Mouse (Mus musculus) lung, postnatal 0 days (tissue): Measurements from ENCODE around the gene 4930432M17Rik.

Experiments
- CTCF ChIP-seq: IDR thresholded peaks from 2 replicates; pipeline ENCODE4 v1.5.1; 2016; ENCODE audit warnings: antibody characterized with exemption, mild to moderate bottlenecking
- EP300 ChIP-seq: IDR thresholded peaks from 2 replicates; pipeline ENCODE4 v1.6.1; 2016; ENCODE audit warnings: antibody characterized with exemption, mild to moderate bottlenecking, control low read depth

DNA sequence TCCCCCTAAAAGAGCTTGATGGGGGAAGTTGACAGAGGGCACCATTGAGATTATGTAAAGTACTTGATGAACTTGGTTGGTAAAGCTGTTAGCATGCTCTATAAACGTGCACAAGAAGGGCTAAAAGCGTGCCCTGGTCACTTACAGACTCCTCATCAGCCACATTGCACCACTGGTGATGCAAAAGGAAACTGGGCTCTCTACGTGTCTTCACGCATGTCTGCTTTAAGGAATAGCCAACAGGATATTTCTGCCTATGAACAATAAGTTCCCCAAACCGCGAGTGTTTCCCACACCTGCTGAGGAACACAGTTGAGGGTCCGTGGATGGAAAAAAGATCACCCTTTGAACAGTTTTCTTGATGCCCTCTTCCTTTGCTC, 51.1 kb downstream of the 4930432M17Rik start:
- no peak for TF ChIP-seq CTCF
- no peak for TF ChIP-seq EP300
